Mouse (Mus musculus) spleen, adult 18-20 months (tissue): ENCODE measurements around the gene Ercc1.

Experiments used
- DNase-seq, 2 experiments: peaks; one replicate each; pipeline ENCODE4 v3.0.0; 2022; ENCODE audit warnings: mixed read lengths in 2 of 2

The Ercc1 gene

DNA sequence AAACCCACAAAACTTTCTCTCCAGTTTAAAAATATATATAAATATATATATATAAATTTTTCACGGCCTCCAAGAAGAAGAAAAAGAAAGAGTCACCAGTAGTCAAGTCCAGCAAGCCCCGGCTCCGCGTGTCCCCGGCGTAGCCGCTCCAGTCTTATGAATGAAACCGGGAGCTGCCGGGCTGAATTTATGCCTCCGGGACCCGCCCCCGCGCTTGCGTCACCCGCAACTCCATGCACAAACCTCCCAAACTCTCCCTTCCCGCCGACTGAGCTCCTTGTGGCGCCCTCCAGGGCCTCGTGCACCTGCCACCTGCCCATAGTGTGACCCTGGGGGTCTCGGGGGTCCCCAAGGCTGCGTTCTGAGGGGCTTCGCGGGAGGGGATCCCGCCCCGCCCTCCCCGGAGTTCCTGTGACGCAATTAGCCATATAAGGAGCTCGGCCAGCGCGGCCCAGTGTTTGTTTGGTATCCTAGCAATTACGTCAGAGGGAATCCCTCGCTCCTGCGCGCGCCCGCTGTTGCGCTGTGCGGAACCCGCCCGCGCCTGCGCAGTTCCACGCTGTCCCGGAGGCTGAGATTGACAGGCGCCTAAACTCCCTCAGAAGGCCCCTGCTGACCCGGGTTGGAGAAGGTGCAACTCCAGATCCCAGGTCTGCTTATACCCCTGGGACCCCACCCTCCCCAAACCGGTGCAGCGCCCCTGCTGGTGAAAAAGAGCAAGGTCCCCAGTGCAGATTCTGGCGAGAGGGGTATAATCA, 34.5 kb upstream of the Ercc1 start, which contains the start of gene Fosb:
Gene Fosb (minus strand): TSS at position 168 of the 758 bp plus-strand sequence.
- peak; percentile 89 to 91 for DNase-seq

DNA sequence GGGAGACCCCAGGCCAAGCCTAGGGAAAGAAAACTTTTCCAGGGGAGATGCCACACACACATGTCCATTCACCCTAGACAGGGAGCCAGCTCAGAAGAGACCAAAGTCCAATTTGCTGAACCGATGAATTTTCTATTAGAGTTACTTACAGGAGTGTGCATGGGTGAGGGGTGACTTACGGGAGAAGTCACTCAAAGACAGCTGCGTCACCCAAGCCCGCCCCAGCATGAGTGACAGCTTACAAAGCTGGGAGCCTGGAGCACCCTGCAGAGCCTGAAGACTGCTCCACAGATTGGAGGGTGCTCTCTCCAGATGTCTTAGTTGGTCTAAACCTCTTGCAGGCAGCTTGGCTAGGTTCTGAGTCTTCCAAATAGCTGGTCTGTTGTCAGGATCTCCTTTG, 32.6 kb upstream of the Ercc1 start:
- DNase-seq: no peak

- no peak for DNase-seq
These were observed 30.5 kb upstream of the Ercc1 start for GRCm38 (mm10) chr7:19314033-19314432.

GRCm38 (mm10) chr7:19316451-19317161, 28.0 kb upstream of the Ercc1 start:
- no peak for DNase-seq

DNA sequence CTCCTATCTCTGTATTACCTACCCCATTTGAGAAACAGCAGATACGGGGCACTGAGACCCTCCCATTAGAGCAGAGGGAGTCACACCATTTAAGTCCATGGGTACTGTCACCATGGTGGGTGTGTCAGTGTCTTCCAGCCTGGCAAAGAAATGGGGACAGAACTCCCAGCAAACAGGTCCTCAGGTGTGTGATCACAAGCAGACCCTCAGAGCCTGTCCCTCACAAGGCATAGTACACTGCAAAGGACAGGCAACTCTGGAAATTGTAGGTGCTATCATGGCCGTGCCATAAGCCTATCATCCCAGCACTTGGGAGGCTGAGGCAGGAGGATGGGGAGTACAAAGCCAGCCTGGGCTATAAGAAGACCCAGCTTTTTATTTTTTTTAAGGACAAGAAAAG, 26.4 kb upstream of the Ercc1 start:
- DNase-seq: no peak

- DNase-seq: no peak
These were observed 25.9 kb upstream of the Ercc1 start for GRCm38 (mm10) chr7:19318676-19319075.

DNA sequence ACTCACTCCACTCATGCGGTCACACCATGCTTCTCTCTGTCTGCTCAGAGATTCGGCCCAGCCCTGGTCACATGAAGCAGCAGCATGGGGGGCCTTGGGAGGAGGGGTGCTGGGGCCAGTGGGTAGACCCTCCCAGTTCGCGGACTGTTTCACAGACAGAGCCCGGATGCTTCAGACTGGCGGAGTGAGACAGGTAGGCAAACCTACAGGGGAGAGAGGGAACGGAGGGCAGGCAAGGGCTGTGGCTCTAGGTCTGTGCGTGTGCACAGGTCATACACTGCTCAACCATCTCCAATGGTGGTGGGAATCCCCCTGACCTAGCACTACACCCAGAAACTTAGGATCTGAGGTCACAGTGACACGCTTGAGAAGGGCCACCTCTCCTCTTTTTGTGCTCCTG, 25.1 kb upstream of the Ercc1 start:
- DNase-seq: no peak

DNA sequence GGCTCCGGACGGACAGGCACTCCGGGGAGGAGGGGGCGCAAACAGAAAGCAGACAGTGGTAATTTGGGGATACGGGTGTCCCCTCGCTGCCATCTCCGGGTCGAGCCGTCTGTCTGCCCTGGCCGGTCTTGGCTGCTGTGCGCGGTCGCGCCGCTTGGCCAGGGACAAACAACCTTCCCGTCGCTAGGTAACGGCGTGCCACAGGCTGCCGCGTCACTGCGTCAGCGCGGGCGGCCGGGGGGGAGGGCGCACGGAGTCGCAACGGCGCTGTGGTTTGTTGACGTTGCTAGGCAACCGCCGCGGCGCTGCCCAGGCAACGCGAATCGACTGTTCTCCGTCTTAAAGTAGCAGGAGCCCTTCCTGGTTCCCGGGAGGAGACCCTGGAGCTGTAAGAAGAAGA, 24.7 kb upstream of the Ercc1 start:
- peak; percentile 89 to 92 for DNase-seq

- no peak for DNase-seq
These were observed 23.9 kb upstream of the Ercc1 start for GRCm38 (mm10) chr7:19320637-19321036.

- no peak for DNase-seq
These were observed 23.1 kb upstream of the Ercc1 start for GRCm38 (mm10) chr7:19321464-19321863.

DNA sequence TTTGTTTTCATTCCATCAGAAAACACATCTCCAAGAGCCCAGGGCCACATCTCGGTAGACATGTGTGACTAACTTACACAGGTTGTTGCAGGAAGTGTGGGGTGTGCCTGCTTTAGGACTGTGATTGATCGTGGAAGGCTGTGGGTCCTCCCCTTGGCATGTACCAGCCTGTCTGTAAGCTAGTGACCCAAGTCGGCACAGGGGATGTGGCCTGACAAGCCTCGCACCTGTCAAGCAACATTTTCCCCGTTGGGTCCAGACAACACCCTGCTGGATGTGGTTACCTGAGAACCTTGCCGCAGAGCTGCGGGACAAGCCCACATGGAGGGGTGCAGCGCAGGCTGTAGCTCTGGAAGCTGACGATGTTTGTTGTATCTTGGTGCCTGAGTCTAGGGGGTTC, 22.1 kb upstream of the Ercc1 start:
- no peak for DNase-seq

DNA sequence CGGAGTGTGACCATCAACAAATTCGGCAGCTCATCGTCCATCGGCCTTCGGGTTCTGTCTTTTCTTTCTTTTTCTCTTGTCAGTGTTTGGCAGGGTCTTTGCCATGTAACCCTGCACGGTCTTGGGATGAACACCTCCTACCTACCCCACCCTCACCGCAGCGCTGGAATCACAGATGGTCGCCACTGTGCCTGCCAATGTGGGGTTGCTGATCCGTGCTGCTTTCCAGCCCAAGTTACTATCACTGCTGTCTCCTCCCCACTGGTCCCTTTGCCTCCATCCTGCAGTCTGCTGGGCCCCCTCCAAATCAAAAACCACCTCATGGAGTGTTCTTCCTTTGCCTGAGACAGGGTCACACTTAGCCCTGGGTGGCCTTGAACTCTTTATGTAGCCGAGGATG, 20.4 kb upstream of the Ercc1 start:
- DNase-seq: no peak

DNA sequence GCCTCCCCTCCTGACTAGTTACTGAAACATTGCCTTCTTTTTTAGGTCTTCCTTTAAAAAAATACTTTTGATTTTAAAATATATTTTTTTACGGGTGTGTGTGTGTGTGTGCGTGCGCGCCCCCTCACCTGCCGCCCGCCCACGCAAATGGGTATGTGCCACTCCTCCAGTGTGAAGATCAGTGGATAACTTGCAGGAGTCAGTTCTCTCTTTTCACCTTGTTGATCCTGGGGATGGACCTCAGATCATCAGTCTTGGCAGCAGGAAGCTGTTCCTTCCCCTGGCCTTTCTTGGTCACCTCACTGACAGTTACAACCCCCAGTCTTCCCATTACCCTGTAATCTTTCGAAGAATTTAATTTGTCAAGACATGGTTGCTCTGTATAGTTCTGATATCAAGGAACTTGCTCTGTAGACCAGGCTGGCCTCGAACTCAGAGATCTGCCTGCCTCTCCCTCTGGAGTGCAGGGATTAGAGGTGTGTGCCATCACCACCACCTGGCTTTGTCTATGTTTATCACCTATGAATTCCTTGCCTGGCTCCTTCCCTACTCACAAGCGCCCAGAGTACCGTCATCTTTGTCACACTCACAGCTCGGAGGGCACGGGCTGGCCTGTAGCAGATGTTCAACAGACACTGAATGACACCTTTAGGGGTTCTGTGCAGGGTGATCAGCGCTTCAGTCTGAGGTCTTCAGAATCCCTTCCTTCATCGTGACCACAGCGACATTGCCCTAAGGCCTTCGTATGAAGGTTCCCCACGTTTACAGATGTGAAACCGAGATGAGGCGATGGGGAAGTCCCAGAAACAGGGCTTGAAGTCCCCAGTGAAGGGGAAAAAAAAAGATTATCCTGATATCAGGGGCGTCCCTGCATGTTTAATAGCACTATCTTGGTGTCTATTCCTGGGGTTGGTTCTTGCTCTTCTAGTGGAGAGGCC, 19.0 kb upstream of the Ercc1 start:
- DNase-seq: no peak

- peak in 1 of 2 experiments; percentile 56 for DNase-seq
These were observed 18.2 kb upstream of the Ercc1 start for GRCm38 (mm10) chr7:19326359-19326758.

GRCm38 (mm10) chr7:19327128-19327527, 17.4 kb upstream of the Ercc1 start:
- no peak for DNase-seq

GRCm38 (mm10) chr7:19327782-19328181, 16.8 kb upstream of the Ercc1 start:
- no peak for DNase-seq

- no peak for DNase-seq
These were observed 16.2 kb upstream of the Ercc1 start for GRCm38 (mm10) chr7:19328425-19328824.

GRCm38 (mm10) chr7:19331910-19332309, 12.7 kb upstream of the Ercc1 start:
- DNase-seq: no peak

DNA sequence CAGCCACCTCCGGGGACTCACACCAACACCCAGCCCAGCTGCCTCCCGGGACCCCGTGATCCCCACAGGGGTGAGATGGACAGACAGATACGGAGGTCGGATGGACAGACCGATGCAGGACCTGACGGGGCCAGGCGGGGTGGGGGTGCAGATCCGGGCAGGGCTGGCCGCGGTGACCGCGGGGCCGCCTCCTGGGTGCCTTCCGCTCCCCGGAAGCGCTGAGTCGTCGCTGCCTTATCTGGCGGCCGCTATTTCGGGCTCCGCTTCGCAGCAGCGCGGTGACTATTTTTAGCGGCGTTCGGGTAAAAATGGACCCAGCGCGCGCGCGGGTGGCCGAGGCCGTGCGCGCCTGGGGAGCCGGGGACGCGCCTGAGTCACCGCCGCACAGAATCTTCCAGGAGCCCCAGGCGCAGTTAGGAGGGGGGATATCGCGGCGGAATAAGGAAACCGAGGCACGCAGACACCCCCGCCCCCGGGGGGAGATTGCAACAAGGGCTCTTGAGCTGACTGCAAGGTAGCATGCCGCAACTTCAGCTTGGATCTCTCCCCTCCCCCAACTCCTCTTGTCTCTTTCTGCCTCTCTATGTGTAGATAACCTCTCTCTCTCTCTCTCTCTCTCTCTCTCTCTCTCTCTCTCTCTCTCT, 11.7 kb upstream of the Ercc1 start:
- peak; percentile 67 to 73 for DNase-seq

DNA sequence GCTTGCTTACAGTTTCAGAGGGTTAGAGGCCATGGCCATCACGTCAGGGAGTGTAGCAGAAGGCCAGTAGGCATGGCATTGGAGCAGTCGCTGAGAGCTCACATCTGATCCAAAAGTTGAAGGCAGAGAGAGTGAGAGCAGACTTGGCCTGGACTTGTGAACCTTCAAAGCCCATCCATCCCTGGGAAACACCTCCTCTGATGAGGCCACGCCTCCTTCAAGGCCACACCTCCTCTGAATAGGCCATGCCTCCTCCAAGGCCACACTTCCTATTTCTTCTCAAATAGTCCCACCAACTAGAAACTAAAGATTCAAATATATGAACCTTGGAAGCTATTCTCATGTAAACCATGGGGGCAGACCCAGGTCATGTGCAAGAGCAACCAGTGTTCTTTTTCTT, 9.0 kb upstream of the Ercc1 start:
- DNase-seq: no peak

DNA sequence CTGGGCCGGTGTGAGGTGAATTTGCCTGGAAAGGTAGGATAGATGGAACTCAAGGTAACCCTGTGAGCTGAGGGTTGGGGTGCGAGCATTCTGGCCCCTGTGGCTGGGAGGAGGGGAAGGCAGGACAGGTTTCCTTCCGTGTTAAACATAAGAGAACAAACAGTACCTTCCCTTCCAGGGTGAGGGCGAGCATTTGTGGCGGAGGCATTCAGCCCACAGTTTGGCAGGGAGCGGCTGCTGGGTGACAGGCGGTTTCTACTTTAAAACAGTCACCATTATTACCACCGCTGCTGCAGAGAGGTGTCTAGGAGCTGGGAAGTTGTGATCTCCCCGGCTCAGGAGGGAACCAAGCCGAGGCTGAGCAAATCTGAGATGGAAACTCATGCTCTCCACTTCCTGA, 7.5 kb upstream of the Ercc1 start:
- no peak for DNase-seq

- DNase-seq: no peak
These were observed 6.5 kb upstream of the Ercc1 start for GRCm38 (mm10) chr7:19338060-19338459.

DNA sequence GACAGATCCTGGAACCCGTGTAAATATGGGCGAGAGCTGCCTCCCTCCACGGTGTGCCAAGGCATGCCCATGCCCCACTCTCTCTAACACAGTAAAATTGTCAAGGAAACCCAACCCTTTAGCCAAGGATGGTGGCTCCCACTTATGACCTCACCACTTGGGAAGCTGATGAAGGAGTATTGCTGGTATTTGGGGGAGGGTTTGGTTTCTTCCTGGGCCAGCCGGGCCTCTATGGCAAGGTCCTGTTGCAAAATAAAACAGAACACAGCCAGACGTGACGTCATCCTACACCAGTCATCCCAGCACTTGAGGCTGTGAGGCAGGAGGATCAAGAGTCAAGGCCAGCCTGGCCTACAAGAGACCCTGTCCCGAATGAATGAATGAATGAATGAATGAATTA, 6.0 kb upstream of the Ercc1 start:
- DNase-seq: no peak
